Mouse (Mus musculus) MEL (cell line): ENCODE results near the gene Poc1a. TPM values are rescaled to one million over a fixed set of nuclear protein-coding genes. Genes with fewer than 3 reads are reported as not detected.

Source experiments
- DNase-seq: peaks from one replicate; pipeline ENCODE4 v3.0.0; 2011; ENCODE audit warnings: low read depth, low spot score
- H3K27ac ChIP-seq: 2 replicates; pipeline ENCODE4 v1.5.1; 2012; ENCODE audit warnings: low read depth, mild to moderate bottlenecking, control low read depth, low read length, moderate library complexity; ENCODE audit not compliant: control insufficient read depth
- H3K27me3 ChIP-seq, 2 experiments: fragments of 150-350 bp in 1 of 2; sonication (generic) in 1 of 2; 2 replicates each; pipeline ENCODE4 v1.6.1; 2012; ENCODE audit warnings: low read length in 2 of 2, mild to moderate bottlenecking in 2 of 2, improper control_type of control experiment in 1 of 2, moderate library complexity in 1 of 2; ENCODE audit not compliant: insufficient read depth in 2 of 2, control insufficient read depth in 1 of 2
- H3K36me3 ChIP-seq, 2 experiments: 2 replicates each; pipeline ENCODE4 v1.6.1; 2012 to 2014; ENCODE audit warnings: low read length in 2 of 2, improper control_type of control experiment in 1 of 2, inconsistent platforms in 1 of 2, mild to moderate bottlenecking in 1 of 2; ENCODE audit not compliant: insufficient read depth in 2 of 2, control insufficient read depth in 1 of 2
- H3K4me1 ChIP-seq, 2 experiments: fragments of 150-350 bp in 1 of 2; sonication (generic) in 1 of 2; 2 replicates each; pipeline ENCODE4 v1.6.1; 2012; ENCODE audit warnings: low read length in 2 of 2, improper control_type of control experiment in 1 of 2, mild to moderate bottlenecking in 1 of 2; ENCODE audit not compliant: insufficient read depth in 2 of 2, control insufficient read depth in 1 of 2
- H3K4me3 ChIP-seq, 2 experiments: fragments of 150-350 bp in 1 of 2; sonication (generic) in 1 of 2; 2 replicates each; pipeline ENCODE4 v1.5.1; 2012; ENCODE audit warnings: low read depth in 2 of 2, low read length in 2 of 2, mild to moderate bottlenecking in 2 of 2, moderate library complexity in 2 of 2, control low read depth in 1 of 2, improper control_type of control experiment in 1 of 2; ENCODE audit not compliant: control insufficient read depth in 1 of 2, insufficient read depth in 1 of 2
- H3K79me2 ChIP-seq: 2 replicates; pipeline ENCODE4 v1.6.1; 2012; ENCODE audit warnings: mild to moderate bottlenecking, low read length, moderate library complexity; ENCODE audit not compliant: control insufficient read depth, poor library complexity, insufficient read depth
- H3K9ac ChIP-seq: 2 replicates; pipeline ENCODE4 v1.6.1; 2012; ENCODE audit warnings: low read depth, mild to moderate bottlenecking, control low read depth, low read length, moderate library complexity; ENCODE audit not compliant: control insufficient read depth, poor library complexity, severe bottlenecking
- H3K9me3 ChIP-seq: fragments of 150-350 bp; sonication (generic); replicated peaks from 2 replicates; pipeline ENCODE4 v1.6.1; 2012; ENCODE audit warnings: mild to moderate bottlenecking, low read length, improper control_type of control experiment, moderate library complexity; ENCODE audit not compliant: insufficient read depth
- BHLHE40 ChIP-seq: IDR thresholded peaks from 2 replicates; pipeline ENCODE4 v1.6.1; 2012; ENCODE audit warnings: low read depth, mild to moderate bottlenecking, inconsistent platforms, low read length, improper control_type of control experiment, borderline replicate concordance
- CHD2 ChIP-seq: IDR thresholded peaks from 2 replicates; pipeline ENCODE4 v1.6.1; 2011; ENCODE audit warnings: low read length, improper control_type of control experiment
- CTCF ChIP-seq, 3 experiments: IDR thresholded peaks in 2 of 3; conservative IDR thresholded peaks in 1 of 3; 2 replicates each; pipeline ENCODE4 v1.5.1; 2011 to 2012; ENCODE audit warnings: low read length in 3 of 3, low read depth in 2 of 3, mild to moderate bottlenecking in 2 of 3, improper control_type of control experiment in 1 of 3, inconsistent platforms in 1 of 3, mixed read lengths in 1 of 3, moderate library complexity in 1 of 3; ENCODE audit not compliant: control insufficient read depth in 1 of 3, insufficient read depth in 1 of 3, poor library complexity in 1 of 3, severe bottlenecking in 1 of 3
- E2F4 ChIP-seq: IDR thresholded peaks from 2 replicates; pipeline ENCODE4 v1.6.1; 2011; ENCODE audit warnings: low read depth, low read length, improper control_type of control experiment, borderline replicate concordance
- ETS1 ChIP-seq: IDR thresholded peaks from 2 replicates; pipeline ENCODE4 v1.6.1; 2012; ENCODE audit warnings: low read depth, mild to moderate bottlenecking, inconsistent platforms, low read length, improper control_type of control experiment, moderate library complexity
- GABPA ChIP-seq: IDR thresholded peaks from 2 replicates; pipeline ENCODE4 v1.6.1; 2012; ENCODE audit warnings: low read depth, mild to moderate bottlenecking, inconsistent platforms, low read length, improper control_type of control experiment, moderate library complexity
- GATA1 ChIP-seq: IDR thresholded peaks from 2 replicates; pipeline ENCODE4 v1.6.1; 2011; ENCODE audit warnings: low read depth, low read length, improper control_type of control experiment
- HCFC1 ChIP-seq: IDR thresholded peaks from 2 replicates; pipeline ENCODE4 v1.6.1; 2012; ENCODE audit warnings: low read depth, mild to moderate bottlenecking, inconsistent platforms, low read length, improper control_type of control experiment, moderate library complexity
- JUND ChIP-seq: IDR thresholded peaks from 2 replicates; pipeline ENCODE4 v1.6.1; 2011; ENCODE audit warnings: low read depth, mild to moderate bottlenecking, improper control_type of control experiment, low read length
- MEF2A ChIP-seq: IDR thresholded peaks from 2 replicates; pipeline ENCODE4 v1.6.1; 2014; ENCODE audit warnings: low read depth, mild to moderate bottlenecking, inconsistent platforms, low read length, improper control_type of control experiment; ENCODE audit not compliant: poor library complexity, insufficient replicate concordance, severe bottlenecking; ENCODE audit errors: extremely low read depth
- MYB ChIP-seq: IDR thresholded peaks from 2 replicates; pipeline ENCODE4 v1.6.1; 2011; ENCODE audit warnings: mild to moderate bottlenecking, low read depth, low read length, improper control_type of control experiment
- MYC ChIP-seq: IDR thresholded peaks from 2 replicates; pipeline ENCODE4 v1.6.1; 2011; ENCODE audit warnings: low read depth, mild to moderate bottlenecking, low read length, improper control_type of control experiment, moderate library complexity
- NRF1 ChIP-seq: IDR thresholded peaks from 2 replicates; pipeline ENCODE4 v1.6.1; 2014; ENCODE audit warnings: low read depth, mild to moderate bottlenecking, inconsistent platforms, low read length, improper control_type of control experiment, moderate library complexity; ENCODE audit not compliant: poor library complexity, insufficient read depth, severe bottlenecking
- POLR2A ChIP-seq, 2 experiments: IDR thresholded peaks; 2 replicates each; pipeline ENCODE4 v1.6.1; 2011 to 2012; ENCODE audit warnings: low read length in 2 of 2, mild to moderate bottlenecking in 2 of 2, control low read depth in 1 of 2, improper control_type of control experiment in 1 of 2, low read depth in 1 of 2, moderate library complexity in 1 of 2; ENCODE audit not compliant: control insufficient read depth in 1 of 2, insufficient read depth in 1 of 2, poor library complexity in 1 of 2
- POLR2AphosphoS5 ChIP-seq: IDR thresholded peaks from 2 replicates; pipeline ENCODE4 v1.6.1; 2012; ENCODE audit warnings: low read depth, borderline replicate concordance, mild to moderate bottlenecking, inconsistent platforms, low read length, moderate library complexity, mixed read lengths
- RAD21 ChIP-seq: IDR thresholded peaks from 2 replicates; pipeline ENCODE4 v1.6.1; 2011; ENCODE audit warnings: mild to moderate bottlenecking, low read depth, low read length, improper control_type of control experiment
- SIN3A ChIP-seq: IDR thresholded peaks from 2 replicates; pipeline ENCODE4 v1.6.1; 2012; ENCODE audit warnings: low read length, improper control_type of control experiment, inconsistent platforms
- SMC3 ChIP-seq: IDR thresholded peaks from 2 replicates; pipeline ENCODE4 v1.6.1; 2011; ENCODE audit warnings: low read depth, low read length, improper control_type of control experiment
- TAL1 ChIP-seq: IDR thresholded peaks from 2 replicates; pipeline ENCODE4 v1.6.1; 2012; ENCODE audit warnings: mild to moderate bottlenecking, inconsistent platforms, low read length, moderate library complexity, mixed read lengths
- TBP ChIP-seq: IDR thresholded peaks from 2 replicates; pipeline ENCODE4 v1.8.0; 2011; ENCODE audit warnings: low read depth, low read length, improper control_type of control experiment
- TCF12 ChIP-seq: IDR thresholded peaks from 2 replicates; pipeline ENCODE4 v1.6.1; 2014; ENCODE audit warnings: low read depth, mild to moderate bottlenecking, inconsistent platforms, low read length, improper control_type of control experiment, moderate library complexity
- USF2 ChIP-seq, 2 experiments: IDR thresholded peaks; 2 replicates each; pipeline ENCODE4 v1.6.1; 2011 to 2012; ENCODE audit warnings: improper control_type of control experiment in 2 of 2, low read length in 2 of 2, borderline replicate concordance in 1 of 2, inconsistent platforms in 1 of 2, low read depth in 1 of 2, mild to moderate bottlenecking in 1 of 2; ENCODE audit not compliant: insufficient read depth in 1 of 2
- ZMIZ1 ChIP-seq: IDR thresholded peaks from 2 replicates; pipeline ENCODE4 v1.6.1; 2012; ENCODE audit warnings: low read depth, mild to moderate bottlenecking, inconsistent platforms, low read length, improper control_type of control experiment, moderate library complexity
- polyA plus RNA-seq, 2 experiments: library from polyadenylated mRNA; stranded (reverse) in 1 of 2; unstranded in 1 of 2; fragments of >175 nt in 1 of 2; fragments of >200 nt in 1 of 2; gene quantifications; 2 replicates each; pipeline versions ENCODE4 v1.2.1 to v1.2.4; 2012; ENCODE audit warnings: low replicate concordance in 2 of 2, low read depth in 1 of 2; ENCODE audit not compliant: insufficient read length in 2 of 2, insufficient read depth in 1 of 2, missing spikeins in 1 of 2
- total RNA-seq: library from RNA; depleted of rRNA; stranded (reverse); fragments of 300-350 nt; gene quantifications from 2 replicates; pipeline ENCODE4 v1.2.3, GENCODE M21; 2012

Poc1a gene
- total and polyA plus RNA-seq, 3 experiments: 33.8 to 41.3 TPM; not detected in 1

DNA sequence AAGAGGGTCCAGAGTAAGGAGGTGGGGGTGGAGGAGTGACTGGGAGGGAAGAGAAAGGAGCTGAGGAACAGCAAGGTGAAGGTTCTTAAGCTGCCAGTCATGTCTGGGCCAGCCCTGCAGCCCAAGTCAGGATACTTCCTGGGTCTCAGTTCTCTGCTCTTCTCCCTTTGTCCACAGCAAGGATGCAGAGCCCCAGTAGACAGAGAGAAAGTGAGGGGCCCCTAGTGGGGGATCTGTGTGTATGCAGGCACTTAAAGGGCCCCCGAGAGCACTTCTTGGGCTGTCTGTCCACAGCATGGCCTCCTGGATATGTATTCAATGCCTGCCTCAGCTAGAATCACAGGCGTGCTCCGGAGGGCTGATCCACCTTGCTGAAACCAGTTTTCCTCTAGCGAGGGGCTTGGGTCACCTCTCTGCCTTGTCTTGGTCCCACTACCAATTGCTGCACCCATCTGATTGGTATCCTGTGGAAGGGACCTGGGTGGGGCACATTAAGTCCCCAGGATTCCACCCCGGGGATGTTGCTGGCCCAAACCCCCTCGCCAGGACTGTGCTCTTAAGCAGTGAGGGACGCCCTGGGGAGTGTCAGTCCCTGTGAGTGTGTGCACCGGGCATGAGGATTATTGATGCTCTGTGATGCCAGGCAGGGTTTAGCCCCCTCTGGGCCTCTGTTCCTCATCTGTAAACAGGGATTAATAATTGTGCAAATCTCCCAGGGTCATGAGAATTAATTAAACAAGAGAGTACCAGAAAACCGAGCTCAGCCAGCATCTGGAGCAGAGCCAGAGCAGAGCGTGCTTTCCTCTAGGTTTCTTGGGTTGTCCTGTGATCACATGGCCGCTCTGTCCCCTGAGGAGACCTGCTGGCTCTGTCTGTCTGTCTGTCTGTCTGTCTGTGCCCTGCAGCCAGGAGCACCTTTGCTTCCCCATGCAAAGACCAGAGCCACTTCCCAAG is 114.1 kb downstream of the Poc1a start:
- TF ChIP-seq SMC3 (no peak), POLR2AphosphoS5 (no peak), CTCF (IDR thresholded peaks at IDR 0.05 in 2 of 3, conservative IDR thresholded peaks at IDR 0.05 in 1 of 3; ENCODE audit: control insufficient read depth in 1 of 3, insufficient read depth in 1 of 3, low read depth in 2 of 3, low read length in 3 of 3, poor library complexity in 1 of 3, severe bottlenecking in 1 of 3) (no peak), GABPA (no peak), MYC (no peak), TBP (no peak)
- no peaks in the 10 kb centered on the region for H3K9me3 ChIP-seq
- DNase-seq: no peak
- H3K4me1 ChIP-seq: peaks cover 3 to 17% of the 10 kb centered on the region in 2 experiments; a peak in 3 of 4 replicates
- no peaks in the 10 kb centered on the region for H3K79me2 ChIP-seq
- H3K27me3 ChIP-seq: peaks cover 0 to 2% of the 10 kb centered on the region in 2 experiments; a peak in 3 of 4 replicates
- peaks cover 0 to 6% of the 10 kb centered on the region in 2 experiments; a peak in 2 of 4 replicates for H3K36me3 ChIP-seq
- no peak overlapping the region for H3K4me3 ChIP-seq
- no peak overlapping the region for H3K9ac ChIP-seq
- no peak overlapping the region for H3K27ac ChIP-seq

DNA sequence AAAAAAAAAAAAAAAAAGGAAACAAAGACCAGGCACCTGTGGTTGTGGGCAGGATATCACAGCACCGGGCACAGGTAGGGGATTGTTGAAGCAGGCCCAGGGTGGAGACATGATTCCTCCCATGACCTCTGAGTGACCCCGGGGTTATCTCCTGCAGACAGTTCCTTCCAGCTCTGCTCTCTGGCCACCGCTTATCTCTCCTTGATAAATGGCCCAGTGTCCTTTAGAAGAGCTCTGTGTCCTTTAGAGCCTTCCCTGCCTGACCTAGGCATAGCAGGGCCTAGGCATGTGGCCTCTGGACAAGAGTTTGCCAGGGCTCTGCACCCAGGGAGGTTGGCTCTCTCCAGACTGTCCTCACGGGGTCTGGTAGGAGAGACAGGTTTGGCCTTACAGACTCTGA is 116.9 kb downstream of the Poc1a start:
- TF ChIP-seq MYB (no peak), E2F4 (no peak), ETS1 (no peak), POLR2A (IDR thresholded peaks at IDR 0.05; ENCODE audit: control insufficient read depth in 1 of 2, insufficient read depth in 1 of 2, low read depth in 1 of 2, low read length in 2 of 2, poor library complexity in 1 of 2) (no peak), MEF2A (no peak), GATA1 (no peak), POLR2AphosphoS5 (no peak), ZMIZ1 (no peak), CHD2 (no peak), RAD21 (no peak), NRF1 (no peak), TAL1 (no peak), SIN3A (no peak), USF2 (IDR thresholded peaks at IDR 0.05; ENCODE audit: borderline replicate concordance in 1 of 2, insufficient read depth in 1 of 2, low read depth in 1 of 2, low read length in 2 of 2) (no peak), TCF12 (no peak), HCFC1 (no peak), JUND (no peak), BHLHE40 (no peak)
- DNase-seq: no peak
- Histone ChIP-seq H3K9ac (no peak overlapping the region), H3K4me3 (no peak overlapping the region), H3K9me3 (no peaks in the 10 kb centered on the region), H3K36me3 (peaks cover 0 to 6% of the 10 kb centered on the region in 2 experiments; a peak in 2 of 4 replicates), H3K4me1 (peaks cover 3 to 21% of the 10 kb centered on the region in 2 experiments; a peak in 3 of 4 replicates), H3K79me2 (no peaks in the 10 kb centered on the region), H3K27me3 (no peaks in the 10 kb centered on the region; a peak in 2 of 4 replicates), H3K27ac (no peak overlapping the region)
